Mouse (Mus musculus): ENCODE measurements around the gene Slc35e3.
"Not testable (repeated sequence)": the region's sequence is repeated elsewhere in the genome, so short reads cannot be mapped to it uniquely, and the experiment has no call there.

Gene Slc35e3

DNA sequence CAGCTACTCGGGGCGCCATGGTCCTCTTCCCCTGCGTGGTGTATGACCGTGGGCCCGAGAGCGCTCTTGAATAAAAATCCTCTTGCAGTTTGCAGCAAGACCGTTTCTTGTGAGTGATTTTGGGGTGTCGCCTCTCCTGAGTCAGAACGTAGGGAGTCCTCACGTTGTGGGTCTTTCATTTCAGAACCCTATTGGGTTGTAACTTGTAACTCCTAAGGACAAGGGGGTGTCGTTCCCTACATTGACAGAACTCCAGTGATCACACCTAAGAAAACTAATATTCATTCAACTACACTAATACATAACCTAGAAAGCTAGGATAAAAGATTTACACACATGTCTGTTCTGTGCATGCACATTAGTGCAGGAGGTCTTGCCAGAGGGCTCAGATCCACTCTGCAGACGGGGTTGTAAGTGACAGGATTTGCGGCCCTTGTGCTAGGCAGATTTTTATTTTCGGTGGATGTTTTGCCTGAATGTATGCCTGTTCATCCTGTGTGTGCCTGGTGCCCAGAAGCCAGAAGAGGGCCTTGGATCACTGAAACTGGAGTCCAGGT, 3.7 kb upstream of the Slc35e3 start:
- DNase-seq (ENCODE audit: inconsistent ontology term): no peak

DNA sequence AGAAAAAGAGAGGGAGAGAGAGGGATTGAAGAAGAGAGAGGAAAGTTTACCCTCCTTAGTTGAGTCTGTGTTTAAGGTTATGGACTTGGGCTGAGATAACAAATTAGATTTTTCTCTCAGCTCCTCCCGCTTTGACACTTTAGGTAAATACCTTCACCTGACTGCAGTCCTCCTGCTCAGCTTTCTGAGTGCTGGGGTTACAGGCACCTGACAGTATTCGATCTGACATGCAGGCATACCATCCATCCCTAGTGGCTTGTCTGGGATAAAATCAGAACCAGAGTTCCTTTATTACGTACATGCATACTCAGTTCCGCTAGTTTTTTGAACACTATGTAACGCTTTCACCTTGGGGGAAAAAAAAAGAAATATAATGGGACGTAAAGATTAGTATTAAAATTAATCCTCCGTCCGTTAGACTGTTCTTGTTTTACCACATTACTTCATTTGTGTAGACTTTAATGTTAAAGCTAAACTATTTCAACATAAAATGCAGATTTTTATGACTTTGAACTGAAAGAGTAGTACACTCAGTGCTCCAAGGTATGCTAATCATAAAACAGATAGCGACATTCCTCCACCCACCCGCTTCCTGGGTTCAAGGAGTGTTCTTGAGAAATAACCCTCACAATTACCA, 3.0 kb upstream of the Slc35e3 start:
- no peak for DNase-seq (ENCODE audit: inconsistent ontology term)

DNA sequence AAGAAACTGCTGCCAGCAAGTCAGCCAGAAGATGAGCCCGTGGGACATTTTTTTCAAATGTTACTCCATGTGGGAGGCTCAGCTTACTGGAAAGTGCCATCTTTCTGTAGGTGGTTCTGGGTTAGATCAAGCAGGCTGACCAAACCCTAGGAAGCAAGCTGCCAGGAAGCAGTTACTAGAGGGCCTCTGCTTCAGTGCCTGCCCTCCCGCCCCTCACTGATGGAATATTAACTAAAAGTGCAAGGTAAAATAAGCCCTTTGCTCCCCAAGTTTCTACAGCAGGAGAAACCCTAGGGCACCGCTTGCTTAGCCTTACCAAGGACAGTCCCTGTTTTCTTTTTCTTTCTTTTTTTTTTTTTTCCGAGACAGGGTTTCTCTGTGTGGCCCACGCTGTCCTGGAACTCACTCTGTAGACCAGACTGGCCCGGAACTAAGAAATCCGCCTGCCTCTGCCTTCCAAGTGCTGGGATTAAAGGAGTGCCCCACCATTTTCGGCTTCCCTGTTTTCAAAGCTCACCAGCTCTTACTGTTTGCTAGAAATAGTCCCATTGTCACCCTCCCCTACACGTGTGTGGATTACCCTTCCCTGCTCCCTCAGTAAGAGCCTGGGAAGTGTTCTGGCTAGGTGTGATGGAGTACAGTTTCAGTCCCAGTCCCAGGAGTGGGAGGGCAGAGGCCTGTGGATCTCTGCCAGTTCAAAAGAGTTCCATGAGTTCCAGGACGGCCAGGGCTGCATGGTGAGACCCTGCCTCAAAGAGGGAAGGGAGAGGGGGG, 2.3 kb upstream of the Slc35e3 start:
- no peak for DNase-seq (ENCODE audit: inconsistent ontology term)

DNA sequence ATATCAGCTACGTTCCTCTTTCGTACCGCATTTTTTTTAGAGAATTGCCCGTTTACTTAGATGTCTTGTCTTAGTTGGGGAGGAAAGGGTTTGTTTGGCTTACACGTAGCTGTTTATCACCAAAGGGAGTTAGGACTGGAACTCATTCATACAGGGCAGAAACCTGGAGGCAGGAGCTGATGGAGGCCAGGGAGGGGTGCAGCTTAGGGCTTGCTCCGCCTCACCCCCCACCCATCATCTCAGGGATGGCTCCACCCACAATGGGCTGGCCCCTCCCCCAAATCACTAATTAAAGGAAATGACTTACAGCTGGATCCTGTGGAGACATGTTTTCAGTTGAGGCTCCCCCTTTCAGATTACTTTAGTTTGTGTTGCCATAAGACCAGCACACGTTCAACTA, 1.5 kb upstream of the Slc35e3 start:
- no peak for DNase-seq (ENCODE audit: inconsistent ontology term)

DNA sequence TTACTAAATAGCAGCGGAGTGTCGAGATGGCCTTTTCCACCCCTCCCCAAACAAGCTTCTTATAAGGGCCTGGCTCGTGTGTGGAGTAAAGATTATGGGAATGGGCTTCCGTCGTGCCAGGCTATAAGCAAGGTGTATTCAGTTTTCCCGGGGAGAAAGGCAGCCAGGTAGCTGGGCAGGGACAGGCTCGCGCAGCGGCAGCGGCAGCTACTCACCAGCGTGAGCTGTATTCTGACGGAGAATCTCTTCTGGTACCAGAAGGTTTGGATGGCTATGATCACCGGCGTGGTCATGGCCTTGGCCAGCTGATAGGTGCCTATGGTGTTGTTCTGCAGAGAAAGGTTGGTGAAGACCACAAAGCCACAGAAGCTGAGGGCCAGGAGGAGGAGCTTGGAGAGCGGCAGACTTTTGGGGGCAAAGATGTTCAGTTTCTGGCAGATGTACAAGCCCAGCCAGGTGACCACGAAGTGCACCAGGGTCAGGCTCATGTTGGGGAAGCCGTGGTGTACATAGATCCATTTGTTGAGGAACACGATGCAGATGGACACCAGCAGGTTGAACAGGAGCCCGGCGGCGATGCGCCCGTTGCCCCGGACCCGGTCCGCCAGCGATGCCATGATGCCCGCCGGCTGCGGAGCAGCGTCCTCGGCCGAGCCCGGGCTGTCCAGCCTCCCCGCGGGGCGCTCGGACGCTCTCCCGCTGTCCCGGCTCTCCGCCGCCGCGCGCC, 432 bp downstream of the Slc35e3 start:
- peak; percentile 13 for DNase-seq (ENCODE audit: inconsistent ontology term)

DNA sequence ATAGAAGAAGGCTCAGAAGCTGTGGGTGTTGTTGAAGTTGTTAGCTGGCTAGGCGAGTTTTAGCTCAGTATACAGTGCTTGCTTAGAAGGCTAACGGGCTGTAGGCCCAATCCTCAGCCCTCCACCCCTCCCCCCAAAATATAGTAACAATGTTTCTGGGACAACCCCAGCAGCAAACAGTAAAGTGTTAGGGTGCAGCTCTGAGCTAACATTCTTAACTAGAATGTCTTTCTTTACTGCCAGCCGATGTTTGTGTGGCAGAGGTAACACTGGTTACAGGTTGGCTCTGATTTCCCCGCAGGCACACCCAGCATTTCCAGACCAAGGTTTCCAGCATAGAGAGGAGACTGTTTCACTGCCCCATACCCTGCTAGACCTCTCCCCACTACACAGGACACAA, 2.2 kb downstream of the Slc35e3 start:
- DNase-seq (ENCODE audit: inconsistent ontology term): no peak

DNA sequence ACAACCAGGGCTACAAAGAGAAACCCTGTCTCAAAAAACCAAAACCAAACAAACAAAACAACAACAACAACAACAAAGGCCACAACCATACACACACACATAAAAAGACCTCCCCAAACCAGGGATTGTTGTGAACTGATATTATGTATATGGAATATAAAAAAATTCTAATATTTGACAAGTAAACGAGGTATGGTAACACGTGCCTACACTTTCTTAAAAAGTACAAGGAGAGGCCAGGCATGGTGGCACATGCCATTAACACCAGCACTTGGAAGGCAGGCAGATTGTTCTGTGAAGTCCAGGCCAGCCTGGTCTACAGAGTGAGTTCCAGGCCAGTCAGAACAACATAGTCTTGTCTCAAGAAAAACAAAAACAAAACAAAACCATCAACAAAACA, 3.0 kb downstream of the Slc35e3 start:
- no peak for DNase-seq (ENCODE audit: inconsistent ontology term)

DNA sequence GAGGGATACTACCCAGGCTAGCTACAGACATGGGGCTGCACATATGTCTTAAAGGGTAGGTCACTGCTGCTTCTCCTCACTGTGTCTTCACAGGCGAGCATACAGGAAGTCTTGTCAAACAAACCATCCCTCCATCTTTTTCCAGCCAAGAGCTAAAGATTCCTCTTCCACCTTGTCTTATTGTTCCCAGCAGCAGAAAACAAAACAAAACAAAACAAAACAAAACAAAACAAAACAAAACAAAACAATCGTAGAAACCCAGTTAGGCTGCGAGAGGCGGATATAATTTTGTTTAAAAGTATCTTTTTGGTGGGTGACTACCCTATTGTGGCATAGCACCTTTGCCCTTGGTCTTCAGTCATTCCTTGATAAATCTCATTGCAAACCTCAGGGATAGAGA, 3.5 kb downstream of the Slc35e3 start:
- DNase-seq (ENCODE audit: inconsistent ontology term): no peak

DNA sequence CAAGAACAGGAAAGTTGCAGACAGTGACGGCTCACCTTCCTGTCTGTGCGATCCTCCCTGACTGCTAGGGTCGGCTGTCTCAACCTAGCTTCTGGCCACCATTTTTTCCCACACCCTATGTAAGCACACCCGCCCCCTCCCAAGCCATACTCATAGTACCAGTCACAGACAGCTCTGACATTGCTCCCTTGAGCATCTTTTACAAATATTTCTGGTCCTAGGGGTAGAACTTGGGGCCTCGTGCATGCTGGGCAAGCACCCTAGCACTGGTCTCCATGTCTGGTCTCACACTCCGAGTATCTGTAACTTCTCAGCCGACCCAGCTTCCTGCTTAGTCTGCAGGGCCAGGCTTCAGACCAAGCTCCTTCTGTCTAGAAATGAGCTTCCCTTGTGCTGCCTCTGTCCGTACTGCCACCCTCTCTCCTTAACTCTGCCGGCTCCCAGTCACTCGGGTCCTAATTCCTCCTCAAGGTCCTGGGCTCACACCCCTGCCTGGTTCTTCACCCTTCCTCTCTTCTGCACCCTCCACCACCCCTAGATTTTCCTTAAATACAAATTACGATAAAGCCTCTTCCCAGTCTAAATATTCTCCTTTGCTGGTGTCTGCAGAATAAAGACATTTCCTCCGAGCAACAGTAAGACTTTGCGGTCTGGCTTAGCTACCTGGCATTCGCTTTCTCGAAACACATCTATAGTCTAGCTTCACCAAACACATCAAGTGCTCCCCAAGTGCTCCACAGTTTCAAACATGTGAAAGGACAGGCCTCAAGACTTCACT, 4.3 kb downstream of the Slc35e3 start:
- no peak for DNase-seq (ENCODE audit: inconsistent ontology term)

DNA sequence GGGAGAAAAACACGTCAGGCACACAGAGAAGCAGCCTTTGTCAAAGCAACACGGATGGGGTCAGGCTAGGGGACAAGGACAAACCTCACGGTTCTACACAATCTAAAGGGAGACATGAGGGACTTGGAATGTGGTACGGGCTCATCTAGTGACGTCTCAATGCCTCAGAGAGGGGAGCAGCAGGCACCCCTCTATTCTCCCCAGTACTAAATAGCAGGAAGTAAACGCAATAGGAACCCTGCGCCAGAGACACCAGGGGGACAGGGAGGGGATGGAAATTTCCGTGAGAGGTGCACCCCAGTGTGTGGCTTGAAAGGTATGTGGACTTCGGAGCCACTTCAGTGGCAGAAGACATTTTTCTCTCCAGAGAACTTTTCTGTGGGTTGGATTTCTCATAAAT, 5.2 kb downstream of the Slc35e3 start:
- no peak for DNase-seq (ENCODE audit: inconsistent ontology term)

DNA sequence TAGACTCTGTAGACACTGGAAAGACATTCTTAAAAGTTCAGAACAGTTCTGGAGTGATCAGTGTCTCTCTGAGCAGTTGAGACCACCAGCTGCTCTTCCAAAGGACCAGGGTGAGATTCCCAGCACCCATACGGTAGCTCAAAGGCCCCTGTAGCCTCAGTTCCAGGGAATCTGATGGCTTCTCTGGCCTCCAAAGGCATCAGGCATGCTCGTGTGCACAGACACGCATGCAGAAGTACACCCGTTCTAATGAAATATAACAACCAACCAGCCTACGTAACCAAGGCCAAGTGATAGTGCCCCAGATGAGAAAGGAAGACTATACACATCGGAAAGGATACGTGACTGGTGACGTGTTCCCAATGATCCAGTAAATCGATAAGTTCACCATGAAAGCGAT, 6.0 kb downstream of the Slc35e3 start:
- DNase-seq (ENCODE audit: inconsistent ontology term): no peak

DNA sequence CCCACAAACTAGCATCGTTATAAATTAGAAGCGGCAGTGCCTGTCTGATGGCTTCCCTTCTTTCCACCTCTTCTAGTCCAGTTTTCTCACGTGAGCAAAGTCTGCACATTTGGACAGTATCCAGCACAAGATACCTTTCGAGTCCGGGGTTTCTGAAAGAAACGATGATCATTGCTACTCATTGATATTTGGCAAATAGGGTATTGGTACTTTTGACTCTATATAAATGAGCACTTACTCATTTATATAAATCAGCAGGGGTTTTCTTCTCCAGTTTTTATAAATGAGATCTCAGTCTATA, 6.6 kb downstream of the Slc35e3 start:
- no peak for DNase-seq (ENCODE audit: inconsistent ontology term)

DNA sequence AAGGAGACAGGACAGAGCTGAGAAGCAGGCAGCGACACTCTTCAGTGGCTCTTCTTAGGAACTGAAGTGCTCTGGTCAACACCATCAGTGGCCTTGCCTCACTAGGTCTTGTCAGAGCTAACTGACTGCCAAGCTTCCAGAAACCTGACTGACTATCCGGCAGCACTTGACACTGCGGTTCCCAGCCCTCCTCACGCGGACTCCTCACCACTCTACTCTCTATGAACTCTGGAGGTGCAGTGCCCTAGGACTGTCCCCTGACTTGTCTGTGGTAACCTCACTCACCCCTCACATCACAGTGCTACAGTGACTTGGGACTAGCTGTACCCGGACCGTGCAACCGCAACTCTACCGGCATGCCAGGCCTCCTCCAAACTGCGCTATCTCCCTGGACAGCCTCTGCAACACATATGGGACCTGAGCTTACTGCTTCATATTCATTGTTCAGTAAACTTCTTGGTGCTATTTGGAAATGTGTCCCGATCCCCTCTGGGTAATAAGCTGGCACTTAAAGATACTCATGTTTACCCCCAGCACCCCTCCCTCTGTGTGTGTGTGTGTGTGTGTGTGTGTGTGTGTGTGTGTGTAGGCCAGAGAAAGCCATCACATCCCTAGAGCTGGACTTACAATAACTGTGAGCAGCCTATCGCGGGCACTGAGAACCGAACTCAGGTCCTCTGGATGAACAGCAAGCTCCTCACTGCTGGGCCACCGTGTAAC, 7.1 kb downstream of the Slc35e3 start:
- no peak for DNase-seq (ENCODE audit: inconsistent ontology term)

DNA sequence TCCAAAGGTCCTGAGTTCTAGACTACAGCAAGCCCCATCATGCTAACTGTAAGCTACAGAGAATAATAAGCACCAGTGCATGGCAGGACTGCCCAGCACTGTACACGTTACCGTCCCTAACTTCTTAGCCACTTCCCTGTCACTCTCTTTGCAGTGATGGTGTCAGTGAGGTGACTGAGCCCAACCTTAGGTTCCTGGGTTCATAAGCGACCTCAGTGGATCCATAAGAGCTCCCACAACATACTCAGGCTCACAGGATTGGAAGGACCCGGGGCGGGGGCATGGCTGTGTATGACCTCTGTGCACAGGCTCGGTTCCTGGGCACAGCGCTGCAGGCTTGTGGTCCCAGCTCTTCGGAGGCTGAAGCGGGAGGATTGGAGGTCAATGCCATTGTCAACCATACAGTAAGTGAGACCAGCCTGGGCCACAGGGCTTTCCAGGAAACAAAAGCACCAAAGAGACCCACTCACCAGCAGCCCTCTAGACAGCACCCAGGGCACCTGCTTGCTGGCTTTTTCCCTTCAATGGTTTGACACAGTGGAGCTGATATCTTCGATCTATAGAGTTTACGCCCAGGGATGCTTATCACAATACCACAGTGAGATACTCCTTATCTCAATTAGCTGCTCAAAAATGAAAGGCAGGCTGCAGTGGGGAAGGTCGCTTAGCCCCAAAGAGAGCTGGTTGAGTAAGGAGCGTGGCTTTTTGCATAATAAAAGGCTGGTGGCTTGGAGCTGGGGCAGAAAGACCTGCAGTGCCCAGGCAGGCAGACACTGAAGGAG, 7.8 kb downstream of the Slc35e3 start:
- DNase-seq (ENCODE audit: inconsistent ontology term): no peak

DNA sequence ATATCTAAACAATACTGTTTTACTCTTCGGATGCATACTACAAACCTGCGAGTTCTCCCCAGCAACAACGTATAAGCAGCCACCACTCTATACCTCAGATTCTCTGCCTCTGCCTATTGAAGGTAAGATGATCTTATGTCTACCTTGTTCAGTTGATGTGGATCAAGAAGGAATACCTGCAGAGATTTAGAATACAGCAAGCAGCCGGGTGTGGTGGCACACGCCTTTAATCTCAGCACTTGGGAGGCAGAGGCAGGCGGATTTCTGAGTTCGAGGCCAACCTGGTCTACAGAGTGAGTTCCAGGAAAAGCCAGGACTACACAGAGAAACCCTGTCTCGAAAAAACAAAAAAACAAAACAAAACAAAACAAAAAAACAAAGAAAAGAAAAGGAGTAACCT, 8.7 kb downstream of the Slc35e3 start:
- DNase-seq (ENCODE audit: inconsistent ontology term): not testable (repeated sequence)

DNA sequence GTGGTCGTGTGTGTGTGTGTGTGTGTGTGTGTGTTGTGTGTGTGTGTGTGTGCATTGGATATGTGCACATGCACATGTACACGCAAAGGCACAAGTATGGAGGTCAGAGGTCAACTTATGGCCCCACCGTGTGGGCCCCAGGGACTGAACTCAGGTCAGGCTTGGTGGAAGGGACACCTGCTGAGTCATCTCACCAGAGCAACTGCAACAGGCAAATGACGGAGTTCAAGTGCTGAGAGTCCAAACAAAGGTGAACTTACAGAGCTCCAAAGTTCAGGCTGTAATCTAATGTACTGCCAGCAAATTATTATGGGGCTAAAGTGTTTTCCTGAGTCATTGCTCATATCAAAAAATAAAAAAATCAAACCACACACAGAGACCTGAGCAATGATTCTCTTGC, 9.1 kb downstream of the Slc35e3 start:
- DNase-seq (ENCODE audit: inconsistent ontology term): no peak

DNA sequence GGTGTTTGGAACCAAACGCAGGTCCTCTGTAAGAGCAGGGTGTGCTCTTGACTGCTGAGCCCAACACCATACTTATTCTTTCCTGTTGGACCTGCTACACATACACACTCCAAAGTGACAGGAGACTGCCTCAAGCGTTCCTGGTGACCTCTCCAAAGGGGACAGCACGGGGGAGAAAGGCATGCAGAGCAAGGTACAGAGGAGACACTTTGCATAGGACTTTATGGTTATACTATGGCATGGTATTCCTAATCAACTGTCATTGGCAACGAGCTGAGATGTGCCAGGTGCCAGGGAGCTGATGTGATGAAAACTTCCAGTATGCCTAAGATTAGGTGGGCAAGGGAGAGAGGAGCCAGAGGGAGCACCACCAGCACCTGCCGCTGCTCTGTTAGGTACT, 9.6 kb downstream of the Slc35e3 start:
- no peak for DNase-seq (ENCODE audit: inconsistent ontology term)

DNA sequence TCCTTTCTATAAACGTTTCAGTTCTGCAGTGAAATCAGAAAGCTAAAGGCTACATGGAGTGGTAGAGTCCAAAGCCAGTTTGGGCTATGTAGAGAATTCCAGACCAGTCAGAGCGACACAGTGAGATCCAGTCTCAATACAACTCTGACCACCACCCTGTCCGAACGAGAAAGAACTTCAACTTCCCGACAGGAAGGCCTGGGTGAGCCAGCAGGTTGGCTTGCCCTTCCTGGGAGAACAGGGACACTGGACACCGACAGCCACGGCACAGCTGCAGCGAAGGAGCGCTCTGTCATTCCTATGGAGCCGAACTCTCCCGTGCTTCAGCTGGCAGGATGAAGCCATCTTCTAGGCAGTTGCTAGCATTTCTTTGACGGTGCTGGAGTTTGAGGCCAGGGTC, 10.8 kb downstream of the Slc35e3 start:
- DNase-seq (ENCODE audit: inconsistent ontology term): not testable (repeated sequence)

DNA sequence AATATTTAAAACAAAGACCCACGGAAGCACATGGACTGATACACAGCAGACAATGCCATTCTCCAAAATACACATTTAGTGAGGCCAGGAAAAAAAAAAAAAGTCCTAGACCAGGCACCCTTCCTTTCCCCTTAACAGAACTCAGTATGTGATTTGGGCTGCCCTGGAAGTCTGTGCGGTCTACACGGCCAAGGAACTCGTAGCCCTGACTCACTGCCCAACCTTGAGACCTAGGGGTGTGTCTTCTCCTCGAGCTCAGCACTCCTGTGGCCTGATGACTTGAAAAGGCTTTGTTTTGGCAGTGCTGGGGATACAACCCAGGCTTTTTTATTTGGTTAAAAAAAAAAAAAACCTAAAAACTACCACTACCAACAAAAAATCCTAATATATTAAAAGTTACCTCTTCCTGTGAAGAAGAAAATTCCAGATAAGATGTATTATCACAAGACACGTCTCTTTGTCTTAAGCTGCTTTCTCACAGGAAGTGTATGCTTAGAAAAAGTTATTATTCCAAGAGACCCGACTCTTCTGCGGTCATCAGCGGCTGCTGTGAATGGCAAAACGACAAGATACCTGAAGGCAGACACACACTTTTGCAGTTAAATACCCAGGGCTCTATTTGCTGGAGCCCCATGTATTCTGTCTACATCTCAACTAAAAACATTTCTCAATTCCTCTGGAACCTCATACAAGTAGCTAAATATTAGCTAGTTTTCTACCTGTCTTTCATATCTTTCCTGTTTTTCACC, 11.9 kb downstream of the Slc35e3 start:
- not testable (repeated sequence) for DNase-seq (ENCODE audit: inconsistent ontology term)

DNA sequence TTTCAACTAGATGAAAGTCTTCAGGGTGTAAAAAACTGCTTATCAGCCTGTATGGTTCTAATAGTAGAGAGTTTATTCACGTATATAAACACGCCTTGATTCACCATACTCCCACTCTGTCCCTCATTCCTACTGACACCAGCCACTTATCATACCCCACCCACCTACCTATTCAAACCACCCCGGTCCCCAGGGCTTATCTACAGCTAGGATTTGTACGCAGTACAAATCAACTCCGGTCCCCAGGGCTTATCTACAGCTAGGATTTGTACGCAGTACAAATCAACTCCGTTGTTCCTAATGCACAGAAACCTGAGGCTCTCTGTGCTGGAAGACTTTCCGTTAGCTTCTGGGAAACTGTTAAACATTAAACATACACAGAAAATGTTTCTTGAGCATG, 12.5 kb downstream of the Slc35e3 start:
- DNase-seq (ENCODE audit: inconsistent ontology term): not testable (repeated sequence)
